Mouse (Mus musculus) right cerebral cortex, postnatal 10 days (tissue): ENCODE results near the gene Gnb5.
"Not testable (repeated sequence)": the region's sequence is repeated elsewhere in the genome, so short reads cannot be mapped to it uniquely, and the experiment has no call there.

Source experiments
- DNase-seq, 2 experiments: peaks; one replicate each; pipeline ENCODE4 v3.0.0; 2021; ENCODE audit warnings: low spot score in 2 of 2

Gnb5 gene

DNA sequence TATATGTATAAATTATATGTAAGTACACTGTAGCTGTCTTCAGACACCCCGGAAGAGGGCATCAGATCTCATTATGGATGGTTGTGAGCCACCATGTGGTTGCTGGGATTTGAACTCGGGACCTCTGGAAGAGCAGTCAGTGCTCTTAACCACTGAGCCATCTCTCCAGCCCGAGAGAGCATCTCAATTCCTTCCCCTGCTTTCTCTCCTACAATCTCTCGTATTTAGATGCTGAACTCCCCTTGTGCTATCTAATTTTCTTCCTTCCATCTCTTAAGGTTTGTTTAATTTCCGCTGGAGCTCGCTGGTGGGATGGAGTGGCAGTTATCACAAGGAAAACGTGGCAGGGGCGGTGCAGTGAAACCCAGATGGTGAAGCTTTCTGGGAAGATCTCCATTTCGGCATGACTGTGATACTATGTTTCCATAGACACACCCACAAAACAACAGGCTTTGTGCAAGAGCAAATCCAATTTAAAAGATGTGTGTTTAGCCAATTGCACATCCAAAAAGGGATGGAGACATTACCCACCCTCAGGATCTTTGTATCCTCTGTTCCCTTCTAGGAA is 51.1 kb downstream of the Gnb5 start:
- DNase-seq = peak; percentile 66 to 68

DNA sequence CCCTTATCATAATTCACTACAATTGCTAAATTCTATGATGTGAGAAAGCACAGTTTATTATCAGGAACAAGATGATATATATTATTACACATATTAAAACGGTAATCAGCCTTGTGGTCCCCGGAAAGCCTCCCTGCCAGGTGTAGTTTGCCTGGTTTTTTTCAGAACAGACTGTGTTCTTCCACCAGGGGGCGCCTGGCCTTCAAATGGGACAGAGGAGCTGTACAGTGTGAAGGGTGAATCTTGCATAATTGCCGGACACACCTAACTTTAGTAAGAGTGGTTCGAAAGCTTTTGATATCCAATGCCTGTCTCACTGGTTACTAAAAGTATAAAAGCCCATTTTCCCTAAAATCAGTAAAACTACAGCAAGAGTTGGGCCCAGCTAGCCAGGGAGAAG is 55.6 kb downstream of the Gnb5 start:
- peak in 1 of 2 experiments; percentile 79 for DNase-seq

DNA sequence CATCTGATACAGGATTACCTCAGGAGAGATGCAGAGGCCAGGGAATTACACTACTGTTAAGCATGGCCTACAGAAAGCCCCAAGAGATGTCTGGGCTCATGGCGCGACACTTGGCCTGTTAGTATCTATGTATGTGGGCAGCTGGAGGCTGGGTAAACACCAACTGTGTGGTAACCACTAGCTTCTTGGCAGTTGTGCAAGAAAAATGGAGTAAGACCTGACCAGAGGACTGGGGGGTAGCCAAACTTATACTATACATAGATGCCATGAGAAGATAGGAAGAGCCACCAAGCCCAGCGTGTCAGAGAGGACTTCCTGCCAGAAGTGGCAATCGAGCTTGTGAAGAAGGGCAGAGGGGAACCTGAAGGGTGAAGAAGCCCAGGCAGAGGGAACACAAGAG is 56.1 kb downstream of the Gnb5 start:
- DNase-seq = no peak

DNA sequence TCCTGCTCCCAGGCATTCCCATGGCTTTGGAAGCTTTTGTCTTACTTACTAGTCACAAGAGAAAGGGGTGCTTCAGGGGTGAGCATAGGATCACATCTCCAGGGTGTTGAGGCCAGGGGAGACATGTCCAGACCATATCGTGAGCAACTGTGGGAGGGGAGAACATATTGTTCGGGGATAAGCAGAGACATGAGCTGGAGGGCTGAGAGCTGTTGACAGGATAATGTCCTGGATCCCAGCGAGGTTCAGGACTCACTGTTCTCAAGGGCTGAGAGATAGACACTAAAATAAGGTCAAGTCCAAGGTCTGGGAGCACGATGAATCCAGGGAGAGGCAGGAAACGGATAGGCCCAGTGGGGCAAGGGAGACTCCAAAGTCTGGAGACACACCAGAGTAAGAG is 56.9 kb downstream of the Gnb5 start:
- no peak for DNase-seq

DNA sequence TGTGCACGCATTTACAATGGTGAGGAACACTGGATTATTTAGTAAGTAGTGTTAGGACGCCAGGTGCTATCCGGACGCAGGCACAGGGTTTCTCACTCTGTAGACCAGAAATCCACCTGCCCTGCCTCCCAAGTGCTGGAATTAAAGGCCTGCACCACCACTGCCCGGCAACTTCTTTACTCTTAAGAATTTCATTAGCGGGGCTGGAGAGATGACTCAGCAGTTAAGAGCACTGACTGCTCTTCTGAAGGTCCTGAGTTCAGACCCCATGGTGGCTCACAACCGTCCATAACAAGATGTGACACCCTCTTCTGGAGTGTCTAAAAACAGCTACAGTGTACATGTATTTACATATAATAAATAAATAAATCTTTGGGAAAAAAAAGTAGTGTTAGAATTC is 57.6 kb downstream of the Gnb5 start:
- DNase-seq = not testable (repeated sequence)

DNA sequence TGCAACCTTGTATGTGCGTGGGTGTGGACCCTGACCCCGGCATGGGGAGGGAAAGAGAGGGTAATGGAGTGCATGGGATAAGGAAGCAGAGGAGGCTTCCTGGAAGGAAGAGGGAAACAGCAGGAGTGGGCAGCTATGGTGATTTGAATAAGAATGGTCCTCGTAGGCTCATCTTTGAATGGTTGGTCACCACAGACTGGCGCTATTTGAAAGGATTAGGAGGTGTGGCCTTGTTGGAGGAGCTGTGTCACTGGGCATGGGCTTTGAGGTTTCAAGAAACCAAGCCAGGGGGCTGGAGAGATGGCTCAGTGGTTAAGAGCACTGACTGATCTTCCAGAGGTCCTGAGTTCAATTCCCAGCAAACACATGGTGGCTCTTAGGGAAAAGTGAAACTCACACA is 59.1 kb downstream of the Gnb5 start:
- DNase-seq = no peak

DNA sequence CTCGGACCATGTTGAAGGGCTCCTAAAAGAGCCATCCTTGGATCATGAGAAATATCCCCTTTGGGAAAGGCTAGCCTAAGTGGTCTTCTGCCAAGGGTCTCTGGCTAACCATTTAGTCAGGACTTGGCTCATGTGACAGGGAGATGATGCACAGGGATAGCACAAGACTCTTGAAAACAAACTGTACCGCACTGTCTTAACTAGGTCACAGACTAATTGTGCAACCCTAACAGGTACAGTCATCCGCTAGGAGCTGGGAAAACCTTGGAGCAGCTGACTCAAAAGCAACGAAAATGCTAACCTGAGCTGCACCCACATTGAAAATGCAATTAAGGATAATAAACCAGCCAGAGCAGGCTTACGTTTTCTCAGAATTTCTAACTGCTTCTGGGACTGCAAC is 60.1 kb downstream of the Gnb5 start:
- DNase-seq = no peak

DNA sequence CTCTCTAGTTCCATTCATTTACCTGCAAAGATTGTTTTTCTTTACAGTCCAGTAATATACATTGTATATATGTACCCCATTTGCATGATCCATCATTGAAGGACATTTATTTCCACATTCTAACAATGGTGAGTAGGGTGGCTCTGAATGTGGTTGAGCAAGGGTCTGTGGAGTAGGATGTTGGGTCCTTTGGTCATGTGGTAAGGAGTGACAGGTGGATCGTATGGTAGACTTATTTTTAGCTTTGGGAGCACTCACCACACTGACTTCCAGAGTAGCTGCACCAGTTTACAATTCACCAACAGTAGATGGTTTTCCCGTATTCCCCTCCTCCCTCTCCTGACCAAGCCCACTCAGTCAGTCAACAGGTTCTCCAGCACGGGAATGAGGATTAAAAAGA is 62.7 kb downstream of the Gnb5 start:
- DNase-seq = no peak

DNA sequence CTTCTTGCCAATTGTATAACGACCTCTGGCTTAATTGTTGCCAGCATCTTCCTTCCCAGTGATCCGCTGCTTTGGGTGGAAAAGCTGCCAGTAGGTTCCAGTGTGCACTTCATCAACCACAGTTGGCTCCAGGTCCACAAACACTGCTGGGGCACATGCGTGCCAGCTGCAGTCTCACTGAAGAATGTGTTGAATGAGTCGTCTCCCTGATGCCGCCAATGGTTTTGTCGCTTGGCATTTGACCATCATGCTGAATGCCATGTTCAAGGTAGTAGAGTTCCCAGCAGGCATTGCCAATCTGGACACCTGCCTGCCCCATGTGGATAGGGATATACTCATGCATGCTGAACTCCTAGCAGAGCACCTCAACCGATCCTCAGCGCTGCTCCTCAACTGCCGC is 69.5 kb downstream of the Gnb5 start:
- DNase-seq = no peak

DNA sequence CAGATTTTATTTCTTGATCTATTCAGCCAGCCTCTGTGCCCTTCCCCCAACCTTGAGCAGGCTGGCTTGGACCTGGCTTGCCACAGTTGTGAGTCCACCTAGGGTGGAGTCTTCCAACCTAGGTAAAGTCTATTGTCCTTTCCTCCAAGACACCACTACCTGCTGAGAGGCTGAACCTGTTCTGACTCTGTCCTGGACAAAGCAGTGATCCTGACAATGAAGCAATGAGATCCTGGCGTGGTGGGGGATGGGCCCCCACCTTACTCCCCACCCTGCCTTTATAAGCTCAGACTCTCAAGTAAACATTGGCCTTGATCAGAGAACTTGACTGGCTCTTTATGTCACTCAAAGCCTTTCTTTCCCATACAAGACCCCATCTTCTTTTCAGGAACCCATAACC is 70.3 kb downstream of the Gnb5 start:
- DNase-seq = no peak

DNA sequence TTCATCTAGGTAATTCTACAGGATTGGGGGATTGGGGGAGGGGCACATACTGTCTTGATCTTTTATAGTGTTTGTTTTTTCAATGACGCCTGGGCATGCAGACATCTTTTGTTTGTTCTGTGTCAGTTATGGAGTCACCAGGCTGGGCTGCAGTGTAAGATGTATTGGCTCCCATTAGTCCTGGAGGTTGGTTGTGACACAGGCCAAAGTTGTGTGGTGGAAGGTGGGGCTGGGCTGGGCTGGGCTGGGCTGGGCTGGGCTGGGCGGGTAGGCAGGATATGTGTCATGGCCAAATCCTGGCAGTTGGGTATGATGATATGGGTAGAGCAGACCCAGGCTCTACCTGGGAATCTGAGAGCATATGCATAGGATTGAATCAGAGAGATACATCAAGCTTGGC is 72.7 kb downstream of the Gnb5 start:
- no peak for DNase-seq

DNA sequence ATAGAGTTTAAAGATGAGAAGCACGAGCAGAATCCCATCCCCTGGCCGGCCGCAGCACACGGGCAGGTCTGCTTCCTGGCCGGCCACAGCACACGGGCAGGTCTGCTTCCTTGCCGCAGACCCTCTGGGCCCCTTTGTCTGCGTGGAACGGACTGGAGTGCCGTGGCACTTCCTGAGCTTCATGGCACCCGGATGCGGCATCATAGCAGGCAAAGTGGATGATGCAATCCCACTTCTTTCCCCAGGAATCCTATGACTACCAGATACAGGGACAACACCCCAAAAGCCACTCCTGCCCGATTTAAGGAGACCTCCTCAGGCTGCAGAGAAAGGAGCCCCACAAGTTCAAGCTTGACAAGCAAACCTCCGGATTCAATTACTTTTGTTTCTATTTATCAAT is 76.7 kb downstream of the Gnb5 start:
- DNase-seq = no peak

DNA sequence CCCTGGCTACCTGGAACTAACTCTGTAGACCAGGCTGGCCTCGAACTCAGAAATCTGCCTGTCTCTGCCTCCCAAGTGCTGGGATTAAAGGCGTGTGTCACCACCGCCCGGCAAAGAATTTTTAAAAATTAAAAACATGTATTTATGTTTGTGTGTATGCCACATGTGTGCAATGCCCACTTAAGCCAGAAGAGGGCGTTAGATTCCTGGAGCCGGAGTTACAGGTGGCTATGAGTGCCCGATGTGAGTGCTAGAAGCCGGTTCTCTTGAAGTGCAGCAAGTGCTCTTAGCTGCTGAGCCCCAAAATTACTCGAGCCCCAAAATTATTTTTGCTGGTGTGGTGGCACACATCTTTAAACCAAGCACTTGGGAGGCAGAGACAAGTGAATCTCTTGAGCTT is 77.7 kb downstream of the Gnb5 start:
- no peak for DNase-seq

DNA sequence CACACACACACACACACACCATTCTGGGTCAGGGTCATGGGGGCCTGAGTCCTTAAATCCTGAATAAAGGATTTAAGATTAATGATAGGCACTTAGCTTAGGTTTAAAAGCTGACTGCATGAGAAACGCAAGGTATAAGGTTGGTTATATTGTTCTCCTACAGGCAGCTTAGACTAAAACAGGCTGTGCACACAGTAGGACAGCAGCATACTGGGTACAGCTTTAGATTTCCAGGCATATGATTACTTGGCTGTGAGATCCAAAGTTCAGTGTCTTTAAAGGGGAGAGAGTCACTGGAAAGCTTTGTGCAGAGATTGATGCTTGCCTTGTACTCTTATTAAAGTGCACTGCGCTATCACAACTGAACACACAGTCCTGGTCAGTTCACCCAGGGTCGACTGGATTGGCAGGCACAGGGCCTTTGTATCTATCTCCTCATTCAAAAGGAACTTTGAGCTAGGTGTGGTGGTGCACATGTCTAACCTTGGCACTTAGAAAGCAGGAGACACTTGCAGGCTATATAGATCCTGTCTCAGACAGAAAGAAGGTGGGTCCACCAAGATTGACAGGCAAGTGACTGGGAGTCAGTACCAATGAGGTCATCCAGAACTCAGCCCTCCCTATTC is 78.4 kb downstream of the Gnb5 start:
- no peak for DNase-seq

DNA sequence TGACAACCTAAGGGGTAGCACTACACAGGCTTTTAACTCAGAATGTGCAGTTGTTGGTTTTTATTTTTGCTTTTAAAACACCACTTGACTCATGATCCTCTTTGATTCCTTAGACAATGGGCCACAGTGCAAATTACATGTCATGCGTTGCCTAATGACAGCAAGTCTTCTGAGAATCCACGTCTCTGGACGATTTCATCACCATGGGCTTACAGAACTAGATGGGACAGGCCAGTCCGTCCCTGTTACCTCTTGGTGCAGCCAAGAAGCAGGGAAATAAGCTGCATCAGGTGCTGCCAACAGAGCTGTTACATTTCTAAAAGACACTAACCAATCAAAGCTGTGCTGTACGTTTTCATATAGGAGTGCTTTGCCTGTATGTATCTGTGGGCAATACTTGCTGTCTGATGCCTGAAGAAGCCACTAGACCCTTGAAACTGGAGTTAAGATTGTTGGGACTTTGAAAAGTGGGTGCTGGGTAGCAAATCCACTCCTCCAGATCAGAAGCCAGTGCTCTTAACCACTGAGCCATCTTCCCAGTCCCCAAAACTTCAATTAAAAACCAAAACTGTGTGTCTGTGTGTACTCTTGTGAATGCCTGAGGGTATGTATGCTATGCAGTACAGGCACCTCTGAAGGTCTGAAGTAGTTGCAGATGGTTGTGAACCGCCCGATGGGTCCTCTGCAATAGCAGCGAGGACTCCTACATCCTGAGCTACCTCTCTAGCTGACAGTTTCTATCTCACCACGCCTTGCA is 79.3 kb downstream of the Gnb5 start:
- DNase-seq = no peak

DNA sequence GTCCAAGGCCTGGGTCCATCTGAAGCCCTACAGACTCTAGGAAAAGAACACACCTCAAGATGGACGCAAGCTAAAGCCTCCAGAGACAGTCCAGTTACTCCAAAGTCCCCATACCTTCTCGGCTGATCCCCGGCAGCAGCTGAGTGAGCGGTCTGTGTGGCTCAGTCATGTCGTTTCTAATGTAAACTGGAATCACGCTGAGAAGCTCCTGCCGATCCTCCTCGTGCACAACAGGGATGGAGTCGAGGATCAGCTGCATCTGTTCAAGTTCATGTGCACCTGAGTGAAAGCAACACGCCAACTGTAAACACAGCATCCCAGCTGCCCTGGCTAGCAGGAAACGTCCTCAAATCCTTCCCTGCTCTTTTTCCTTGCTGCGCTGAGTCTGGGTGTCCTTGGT is 87.2 kb downstream of the Gnb5 start:
- no peak for DNase-seq
